Mouse (Mus musculus): ENCODE results near the gene Ocln. TPM values are rescaled to one million over a fixed set of nuclear protein-coding genes. Genes with fewer than 3 reads are reported as not detected.
A peak's percentile ranks its signal among the peaks of the same experiment; 100 is the strongest.
"Not testable (repeated sequence)": the region's sequence is repeated elsewhere in the genome, so short reads cannot be mapped to it uniquely, and the experiment has no call there.

The Ocln gene
- polyA plus RNA-seq, 1 experiment from 2014 or later = 71.7 TPM

DNA sequence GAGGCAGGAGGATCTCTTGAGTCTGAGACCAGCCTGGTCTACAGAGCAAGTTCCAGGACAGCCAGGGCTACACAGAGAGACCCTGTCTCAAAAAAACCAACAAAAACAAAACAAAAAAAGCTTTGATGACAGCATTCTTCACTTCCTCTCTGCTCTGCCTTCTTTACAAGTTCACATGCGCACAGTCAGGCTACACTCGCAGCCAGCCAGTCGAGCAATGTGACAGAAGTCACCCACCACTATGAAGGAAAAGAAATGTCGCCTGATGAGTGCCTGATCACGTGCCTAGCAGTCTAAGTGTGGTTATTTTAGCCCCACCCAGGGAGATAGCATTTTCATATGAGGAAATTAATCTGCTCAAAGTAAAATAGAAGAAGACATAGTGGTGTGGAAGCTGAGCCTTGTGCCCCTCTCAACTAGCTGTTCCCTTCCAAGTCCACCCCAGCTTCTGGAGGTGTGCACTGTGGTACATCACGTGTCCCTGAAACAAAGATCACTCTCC, 34.8 kb downstream of the Ocln start:
- ATAC-seq (replicated peaks; ENCODE audit: low FRiP score, low TSS enrichment, low read depth) (peak; percentile 19; the same call in 1 of the 2 replicates), DNase-seq (ENCODE audit: low spot score) (no peak)
- Histone ChIP-seq H3K9ac (ENCODE audit: low read length) (no peak overlapping the region), H3K27ac (ENCODE audit: low read depth) (peak overlapping the region; percentile 85), H3K4me3 (ENCODE audit: low read depth, low read length) (no peak overlapping the region), H3K36me3 (ENCODE audit: control insufficient read depth, insufficient read depth, low read length) (no peaks in the 10 kb centered on the region), H3K4me1 (replicated peaks; ENCODE audit: control insufficient read depth, insufficient read depth, low read length) (no peaks in the 10 kb centered on the region), H3K27me3 (replicated peaks; ENCODE audit: control insufficient read depth, insufficient read depth, low read length) (no peaks in the 10 kb centered on the region), H3K4me2 (ENCODE audit: low read length) (no peak overlapping the region), H3K9me3 (ENCODE audit: control insufficient read depth, low read length) (no peaks in the 10 kb centered on the region)
- 75% methylated on average over 6 of the region's 6 CpGs for WGBS

DNA sequence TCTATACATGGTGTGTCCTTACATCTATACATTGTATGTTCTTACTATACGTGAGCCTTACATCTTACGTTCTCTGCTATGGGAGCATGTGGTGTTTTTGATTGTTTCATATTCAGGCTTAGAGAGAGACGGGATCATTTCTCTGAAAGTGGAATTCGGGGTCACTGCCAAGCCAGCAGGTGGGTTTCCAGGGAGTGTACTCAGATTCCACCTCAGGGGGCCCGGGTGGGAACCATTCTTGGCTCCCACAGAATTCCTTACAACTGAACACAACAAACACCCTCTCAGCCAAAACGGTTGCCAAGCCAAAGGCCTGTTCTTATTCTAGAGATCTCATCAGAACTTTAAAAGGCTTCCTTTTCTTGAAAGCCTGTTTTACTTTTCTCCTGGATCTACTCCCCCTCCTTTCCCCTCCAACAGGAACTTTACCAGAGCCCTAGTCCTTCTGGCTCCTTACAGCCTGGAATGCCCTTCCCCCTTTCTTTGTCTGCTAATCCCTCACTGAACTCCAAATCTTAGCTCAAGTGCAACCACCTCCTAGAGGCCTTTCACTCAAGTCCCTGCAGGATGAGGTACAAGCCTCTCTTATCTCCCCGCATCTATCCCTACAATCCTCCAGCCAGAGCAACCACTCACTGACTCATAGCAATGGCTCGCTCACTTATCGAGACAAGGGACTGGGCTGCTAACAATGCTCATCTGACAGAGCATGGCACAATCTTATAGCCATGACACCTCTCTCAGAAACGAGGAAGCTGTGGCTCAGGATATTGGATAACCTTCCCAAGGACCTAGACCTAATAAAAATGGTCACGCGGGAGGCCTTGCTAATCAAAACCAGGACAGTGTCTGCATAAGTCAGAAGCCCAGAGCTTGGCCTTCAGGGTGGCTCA, 36.1 kb downstream of the Ocln start:
- Histone ChIP-seq H3K4me2 (ENCODE audit: low read length) (no peak overlapping the region; the same call in 1 of the 2 replicates), H3K4me1 (replicated peaks; ENCODE audit: control insufficient read depth, insufficient read depth, low read length) (no peaks in the 10 kb centered on the region), H3K4me3 (ENCODE audit: low read depth, low read length) (no peak overlapping the region), H3K27me3 (replicated peaks; ENCODE audit: control insufficient read depth, insufficient read depth, low read length) (no peaks in the 10 kb centered on the region), H3K36me3 (ENCODE audit: control insufficient read depth, insufficient read depth, low read length) (no peaks in the 10 kb centered on the region), H3K9ac (ENCODE audit: low read length) (no peak overlapping the region), H3K27ac (ENCODE audit: low read depth) (peak overlapping the region; percentile 85), H3K9me3 (ENCODE audit: control insufficient read depth, low read length) (no peaks in the 10 kb centered on the region)
- ATAC-seq (replicated peaks; ENCODE audit: low FRiP score, low TSS enrichment, low read depth) (peak; percentile 76), DNase-seq (ENCODE audit: low spot score) (peak; percentile 55)
- WGBS = 52% methylated on average over 12 of the region's 12 CpGs

DNA sequence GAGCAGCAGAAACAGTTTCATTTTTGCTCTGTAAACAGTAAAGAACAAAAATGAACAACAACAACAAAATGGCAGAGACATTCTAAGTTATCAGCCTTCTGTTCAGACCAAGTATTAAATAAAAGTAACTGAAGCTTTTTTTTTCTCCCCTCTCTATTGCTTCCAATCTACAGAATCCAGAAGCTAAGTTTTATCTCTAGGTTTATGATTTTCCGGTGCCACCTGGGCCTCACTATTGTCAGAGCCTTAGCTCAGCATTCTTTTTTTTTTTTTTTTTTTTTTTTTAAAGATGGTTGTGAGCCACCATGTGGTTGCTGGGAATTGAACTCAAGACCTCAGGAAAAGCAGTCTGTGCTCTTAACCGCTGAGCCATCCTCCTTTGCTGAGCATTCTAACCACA, 39.7 kb downstream of the Ocln start:
- Histone ChIP-seq H3K4me3 (ENCODE audit: low read depth, low read length) (no peak overlapping the region), H3K4me1 (replicated peaks; ENCODE audit: control insufficient read depth, insufficient read depth, low read length) (no peaks in the 10 kb centered on the region)
- WGBS = 87% methylated on average over 2 of the region's 2 CpGs

DNA sequence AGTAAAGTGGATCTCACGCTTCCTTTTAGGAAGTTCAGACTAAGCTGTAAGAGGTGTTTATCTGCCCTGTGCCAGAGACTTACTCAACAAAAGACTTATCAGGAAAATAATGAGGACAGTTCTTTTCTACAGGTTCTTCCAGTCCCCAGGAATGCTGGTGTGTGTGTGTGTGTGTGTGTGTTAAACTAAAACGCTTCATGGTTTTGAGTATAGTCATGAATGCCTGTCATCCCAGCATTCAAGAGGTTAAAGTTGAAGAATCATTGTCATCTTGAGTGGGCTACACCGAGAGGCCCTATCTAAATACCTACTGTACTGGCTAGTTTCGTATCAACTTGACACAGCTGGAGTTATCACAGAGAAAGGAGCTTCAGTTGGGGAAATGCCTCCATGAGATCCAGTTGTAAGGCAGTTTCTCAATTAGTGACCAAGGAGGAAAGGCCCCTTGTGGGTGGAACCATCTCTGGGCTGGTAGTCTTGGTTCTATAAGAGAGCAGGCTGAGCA, 40.6 kb downstream of the Ocln start:
- H3K27ac ChIP-seq (ENCODE audit: low read depth) = no peak overlapping the region
- H3K9ac ChIP-seq (ENCODE audit: low read length) = no peak overlapping the region
- H3K4me1 ChIP-seq (replicated peaks; ENCODE audit: control insufficient read depth, insufficient read depth, low read length) = no peaks in the 10 kb centered on the region
- H3K27me3 ChIP-seq (replicated peaks; ENCODE audit: control insufficient read depth, insufficient read depth, low read length) = no peaks in the 10 kb centered on the region
- H3K4me3 ChIP-seq (ENCODE audit: low read depth, low read length) = no peak overlapping the region
- ATAC-seq (replicated peaks; ENCODE audit: low FRiP score, low TSS enrichment, low read depth) (no peak), DNase-seq (ENCODE audit: low spot score) (no peak)
- WGBS = 66% methylated on average over 4 of the region's 4 CpGs
- no peaks in the 10 kb centered on the region for H3K9me3 ChIP-seq (ENCODE audit: control insufficient read depth, low read length)
- H3K4me2 ChIP-seq (ENCODE audit: low read length) = no peak overlapping the region
- H3K36me3 ChIP-seq (ENCODE audit: control insufficient read depth, insufficient read depth, low read length) = no peaks in the 10 kb centered on the region

More for the DNA sequence above, 39.7 kb downstream of the Ocln start:
- Histone ChIP-seq H3K9me3 (ENCODE audit: control insufficient read depth, low read length) (no peaks in the 10 kb centered on the region), H3K36me3 (ENCODE audit: control insufficient read depth, insufficient read depth, low read length) (no peaks in the 10 kb centered on the region), H3K4me2 (ENCODE audit: low read length) (no peak overlapping the region), H3K27me3 (replicated peaks; ENCODE audit: control insufficient read depth, insufficient read depth, low read length) (no peaks in the 10 kb centered on the region), H3K27ac (ENCODE audit: low read depth) (no peak overlapping the region), H3K9ac (ENCODE audit: low read length) (no peak overlapping the region)
- ATAC-seq (replicated peaks; ENCODE audit: low FRiP score, low TSS enrichment, low read depth) = no peak
- no peak for DNase-seq (ENCODE audit: low spot score)

DNA sequence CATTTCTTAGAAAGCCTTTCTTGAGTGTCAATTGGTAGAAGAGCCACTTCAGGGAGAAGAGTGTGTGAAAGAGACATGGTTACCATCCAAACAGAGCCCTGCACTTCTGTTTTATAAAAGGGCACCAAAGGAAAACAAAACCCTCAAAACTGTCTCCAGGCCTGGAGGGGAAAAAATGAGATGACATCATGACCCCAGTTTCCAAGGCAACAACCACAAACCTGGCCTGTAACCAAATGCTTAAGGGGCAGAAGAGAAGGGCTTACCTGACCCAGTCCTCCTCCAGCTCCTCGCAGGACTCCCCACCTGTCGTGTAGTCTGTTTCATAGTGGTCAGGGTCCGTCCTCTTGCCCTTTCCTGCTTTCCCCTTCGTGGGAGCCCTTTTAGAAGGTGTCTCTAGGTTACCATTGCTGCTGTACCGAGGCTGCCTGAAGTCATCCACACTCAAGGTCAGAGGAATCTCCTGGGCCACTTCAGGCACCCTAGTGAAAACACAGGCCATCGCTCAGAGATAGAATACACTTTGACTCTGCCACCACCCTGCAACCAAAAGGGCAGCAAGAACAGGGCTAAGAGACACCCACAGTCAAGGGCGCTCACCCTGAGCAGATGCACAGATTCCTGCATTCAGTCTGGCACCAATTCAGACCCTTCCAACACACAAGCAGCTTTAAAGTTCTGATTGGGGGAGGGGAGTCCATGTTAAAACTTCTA, 41.2 kb downstream of the Ocln start:
- no peaks in the 10 kb centered on the region for H3K27me3 ChIP-seq (replicated peaks; ENCODE audit: control insufficient read depth, insufficient read depth, low read length)
- ATAC-seq (replicated peaks; ENCODE audit: low FRiP score, low TSS enrichment, low read depth) (no peak), DNase-seq (ENCODE audit: low spot score) (no peak)
- no peak overlapping the region for H3K27ac ChIP-seq (ENCODE audit: low read depth)
- H3K4me1 ChIP-seq (replicated peaks; ENCODE audit: control insufficient read depth, insufficient read depth, low read length) = no peaks in the 10 kb centered on the region
- no peak overlapping the region for H3K4me2 ChIP-seq (ENCODE audit: low read length)
- no peaks in the 10 kb centered on the region for H3K36me3 ChIP-seq (ENCODE audit: control insufficient read depth, insufficient read depth, low read length)
- whole genome bisulfite sequencing = 76% methylated on average over 7 of the region's 7 CpGs
- H3K4me3 ChIP-seq (ENCODE audit: low read depth, low read length) = no peak overlapping the region
- no peak overlapping the region for H3K9ac ChIP-seq (ENCODE audit: low read length)
- H3K9me3 ChIP-seq (ENCODE audit: control insufficient read depth, low read length) = no peaks in the 10 kb centered on the region

DNA sequence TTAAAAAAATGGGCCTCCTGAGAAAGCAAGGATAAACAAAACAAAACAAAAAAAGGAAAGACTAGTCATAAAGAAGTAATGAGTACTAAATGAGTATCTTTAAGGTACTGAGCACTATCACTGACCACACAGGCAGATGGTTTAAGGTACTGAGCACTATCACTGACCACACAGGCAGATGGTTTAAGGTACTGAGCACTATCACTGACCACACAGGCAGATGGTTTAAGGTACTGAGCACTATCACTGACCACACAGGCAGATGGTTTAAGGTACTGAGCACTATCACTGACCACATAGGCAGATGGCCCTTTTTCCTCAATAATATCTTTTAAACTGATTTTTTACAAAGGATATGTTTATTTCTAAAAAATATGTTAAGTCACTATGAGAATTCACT, 52.9 kb downstream of the Ocln start:
- H3K4me2 ChIP-seq (ENCODE audit: low read length); DNase-seq (ENCODE audit: low spot score); H3K9me3 ChIP-seq (ENCODE audit: control insufficient read depth, low read length); H3K27me3 ChIP-seq (replicated peaks; ENCODE audit: control insufficient read depth, insufficient read depth, low read length); H3K4me3 ChIP-seq (ENCODE audit: low read depth, low read length); H3K27ac ChIP-seq (ENCODE audit: low read depth); H3K36me3 ChIP-seq (ENCODE audit: control insufficient read depth, insufficient read depth, low read length); H3K4me1 ChIP-seq (replicated peaks; ENCODE audit: control insufficient read depth, insufficient read depth, low read length); ATAC-seq (replicated peaks; ENCODE audit: low FRiP score, low TSS enrichment, low read depth); H3K9ac ChIP-seq (ENCODE audit: low read length): not testable (repeated sequence)

DNA sequence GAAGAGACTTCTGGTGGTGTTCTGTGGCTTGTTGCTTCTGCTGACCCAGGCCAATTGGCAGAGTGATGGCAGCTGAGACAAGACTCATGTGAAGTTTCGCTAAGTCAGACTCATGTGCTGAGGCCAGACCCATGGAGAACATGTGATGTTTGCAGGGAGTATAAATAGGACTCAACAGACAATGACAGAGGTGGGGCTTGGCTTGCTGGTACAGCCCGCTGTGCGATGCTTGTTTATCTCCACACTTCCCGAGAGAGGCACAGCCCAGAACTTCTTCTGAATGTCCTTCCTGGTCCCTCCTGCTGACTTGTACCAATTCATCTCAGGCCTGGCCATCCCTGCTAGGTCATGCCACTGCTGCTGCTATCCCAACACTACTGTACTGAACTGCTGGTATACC, 57.2 kb downstream of the Ocln start:
- Histone ChIP-seq H3K36me3 (ENCODE audit: control insufficient read depth, insufficient read depth, low read length) (no peaks in the 10 kb centered on the region), H3K4me3 (ENCODE audit: low read depth, low read length) (no peak overlapping the region), H3K4me1 (replicated peaks; ENCODE audit: control insufficient read depth, insufficient read depth, low read length) (no peaks in the 10 kb centered on the region), H3K27ac (ENCODE audit: low read depth) (no peak overlapping the region), H3K9ac (ENCODE audit: low read length) (no peak overlapping the region), H3K27me3 (replicated peaks; ENCODE audit: control insufficient read depth, insufficient read depth, low read length) (no peaks in the 10 kb centered on the region), H3K9me3 (ENCODE audit: control insufficient read depth, low read length) (no peaks in the 10 kb centered on the region), H3K4me2 (ENCODE audit: low read length) (no peak overlapping the region)
- DNase-seq (ENCODE audit: low spot score) = no peak
- ATAC-seq (replicated peaks; ENCODE audit: low FRiP score, low TSS enrichment, low read depth) = no peak
- 75% methylated on average over 4 of the region's 4 CpGs for WGBS

DNA sequence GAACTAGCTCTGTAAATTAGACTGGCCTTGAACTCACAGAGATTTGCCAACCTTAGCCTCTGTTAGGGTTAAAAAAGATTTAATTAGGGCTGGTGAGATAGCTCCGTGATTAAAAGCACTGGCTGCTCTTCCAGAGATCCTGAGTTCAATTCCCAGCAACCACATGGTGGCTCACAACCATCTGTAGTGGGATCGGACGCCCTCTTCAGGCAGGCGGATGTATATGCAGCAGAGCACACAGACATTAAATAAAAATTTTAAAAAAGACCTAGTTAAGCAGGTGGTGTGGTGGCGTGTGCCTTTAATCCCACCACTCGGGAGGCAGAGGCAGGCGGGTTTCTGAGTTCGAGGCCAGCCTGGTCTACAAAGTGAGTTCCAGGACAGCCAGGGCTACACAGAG, 58.1 kb downstream of the Ocln start:
- not testable (repeated sequence) for H3K9ac ChIP-seq (ENCODE audit: low read length); H3K27me3 ChIP-seq (replicated peaks; ENCODE audit: control insufficient read depth, insufficient read depth, low read length); DNase-seq (ENCODE audit: low spot score); H3K4me3 ChIP-seq (ENCODE audit: low read depth, low read length); H3K4me2 ChIP-seq (ENCODE audit: low read length); ATAC-seq (replicated peaks; ENCODE audit: low FRiP score, low TSS enrichment, low read depth); H3K36me3 ChIP-seq (ENCODE audit: control insufficient read depth, insufficient read depth, low read length); H3K9me3 ChIP-seq (ENCODE audit: control insufficient read depth, low read length); H3K4me1 ChIP-seq (replicated peaks; ENCODE audit: control insufficient read depth, insufficient read depth, low read length); H3K27ac ChIP-seq (ENCODE audit: low read depth)
- WGBS = 68% methylated on average over 8 of the region's 8 CpGs

Data from intestine, embryonic 14.5 days (tissue).